Mouse (Mus musculus): ENCODE measurements around the gene Rprd1b. TPM values are rescaled to one million over a fixed set of nuclear protein-coding genes. Genes with fewer than 3 reads are reported as not detected.
A peak's percentile ranks its signal among the peaks of the same experiment; 100 is the strongest.

Gene Rprd1b
- polyA plus RNA-seq, 2 experiments from 2014 or later: 23.2 to 24.7 TPM

- no peak for ATAC-seq
Observed at GRCm38 (mm10) chr2:158084486-158084885, 56.2 kb downstream of the Rprd1b start.

GRCm38 (mm10) chr2:158090096-158090495 is 61.8 kb downstream of the Rprd1b start:
- ATAC-seq: no peak

GRCm38 (mm10) chr2:158093345-158093744 is 65.0 kb downstream of the Rprd1b start:
- ATAC-seq: no peak

- ATAC-seq: no peak
Observed at GRCm38 (mm10) chr2:158094300-158094699, 66.0 kb downstream of the Rprd1b start.

GRCm38 (mm10) chr2:158094846-158095245 is 66.5 kb downstream of the Rprd1b start:
- no peak for ATAC-seq

GRCm38 (mm10) chr2:158097071-158097470 is 68.8 kb downstream of the Rprd1b start:
- ATAC-seq: no peak

GRCm38 (mm10) chr2:158098730-158099129 is 70.4 kb downstream of the Rprd1b start:
- no peak for ATAC-seq

- ATAC-seq: no peak
Observed at GRCm38 (mm10) chr2:158099537-158099936, 71.2 kb downstream of the Rprd1b start.

GRCm38 (mm10) chr2:158101768-158102167 is 73.5 kb downstream of the Rprd1b start:
- no peak for ATAC-seq

- ATAC-seq: no peak
Observed at GRCm38 (mm10) chr2:158104966-158105365, 76.7 kb downstream of the Rprd1b start.

GRCm38 (mm10) chr2:158105605-158106004 is 77.3 kb downstream of the Rprd1b start:
- no peak for ATAC-seq

GRCm38 (mm10) chr2:158106947-158107587 is 78.8 kb downstream of the Rprd1b start:
- no peak for ATAC-seq

- ATAC-seq: peak; percentile 20
Observed at GRCm38 (mm10) chr2:158109516-158109915, 81.2 kb downstream of the Rprd1b start.

- no peak for ATAC-seq
Observed at GRCm38 (mm10) chr2:158113591-158114257, 85.4 kb downstream of the Rprd1b start.

- ATAC-seq: no peak
Observed at GRCm38 (mm10) chr2:158114931-158115330, 86.6 kb downstream of the Rprd1b start.

GRCm38 (mm10) chr2:158115838-158116453 is 87.6 kb downstream of the Rprd1b start:
- ATAC-seq: no peak

GRCm38 (mm10) chr2:158116653-158117052 is 88.4 kb downstream of the Rprd1b start:
- no peak for ATAC-seq

- ATAC-seq: no peak
Observed at GRCm38 (mm10) chr2:158119145-158119544, 90.8 kb downstream of the Rprd1b start.

- ATAC-seq: no peak
Observed at GRCm38 (mm10) chr2:158120211-158120610, 91.9 kb downstream of the Rprd1b start.

GRCm38 (mm10) chr2:158120868-158121267 is 92.6 kb downstream of the Rprd1b start:
- ATAC-seq: no peak

GRCm38 (mm10) chr2:158121645-158122326 is 93.5 kb downstream of the Rprd1b start:
- no peak for ATAC-seq

- ATAC-seq: no peak
Observed at GRCm38 (mm10) chr2:158122814-158123213, 94.5 kb downstream of the Rprd1b start.

GRCm38 (mm10) chr2:158127245-158127644 is 98.9 kb downstream of the Rprd1b start:
- ATAC-seq: no peak
